Mouse (Mus musculus) left cerebral cortex, adult 8-10 months (tissue): ENCODE measurements around the gene Adra2c. TPM values are rescaled to one million over a fixed set of nuclear protein-coding genes. Genes with fewer than 3 reads are reported as not detected.

Experiments used
- DNase-seq, 2 experiments: peaks; one replicate each; pipeline ENCODE4 v3.0.0; 2022; ENCODE audit warnings: low spot score in 2 of 2
- total RNA-seq, 4 experiments: library from RNA; stranded (reverse); gene quantifications; 2 replicates each; pipeline ENCODE4 v1.2.4; 2022

Gene Adra2c
- total RNA-seq = 10 to 100 TPM; 22.2 to 26.8 (median 24.4) TPM

DNA sequence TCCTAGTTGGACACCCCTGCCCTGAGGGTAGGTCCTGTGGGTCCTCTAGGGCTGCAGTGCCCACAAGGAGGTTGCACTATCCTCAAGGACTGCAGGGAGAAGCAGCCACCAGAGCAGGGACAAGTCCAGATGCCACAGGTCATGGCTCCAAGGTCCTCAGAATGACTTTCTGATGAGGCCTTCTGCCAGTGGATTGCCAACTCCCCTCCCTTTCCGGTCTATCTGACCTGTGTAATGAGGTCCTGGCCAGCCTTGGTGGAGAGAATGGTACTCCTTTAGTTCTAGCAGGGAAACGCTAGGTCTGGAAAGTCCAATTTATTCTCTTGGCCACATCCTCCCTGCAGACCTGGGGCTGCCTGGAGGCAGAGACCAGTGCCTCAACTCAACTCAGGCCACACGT is at the start of gene Adra2c:
Gene Adra2c, plus strand, starts transcription at position 301 of the 400 bp plus-strand sequence.
- DNase-seq = no peak

DNA sequence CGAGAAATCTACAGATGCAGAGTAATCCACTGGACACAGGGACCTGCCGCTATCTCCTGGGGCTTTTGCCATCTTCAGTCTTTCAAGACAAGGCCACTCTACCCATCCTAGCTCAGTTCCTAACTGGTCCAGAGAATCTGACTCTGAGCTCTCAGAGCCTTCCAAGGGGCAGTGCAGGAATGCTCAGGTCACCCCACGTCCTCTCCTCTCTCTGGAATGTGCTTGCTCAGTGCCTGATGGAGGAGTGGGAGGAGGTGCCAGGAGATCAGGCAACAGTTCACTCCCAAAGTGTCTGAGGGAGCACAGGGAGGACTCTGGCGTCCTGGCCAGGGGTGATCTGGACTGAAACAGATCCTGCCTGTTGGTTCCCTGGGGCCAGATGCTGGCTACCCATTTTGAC is 45.0 kb upstream of the Adra2c start:
- no peak for DNase-seq

DNA sequence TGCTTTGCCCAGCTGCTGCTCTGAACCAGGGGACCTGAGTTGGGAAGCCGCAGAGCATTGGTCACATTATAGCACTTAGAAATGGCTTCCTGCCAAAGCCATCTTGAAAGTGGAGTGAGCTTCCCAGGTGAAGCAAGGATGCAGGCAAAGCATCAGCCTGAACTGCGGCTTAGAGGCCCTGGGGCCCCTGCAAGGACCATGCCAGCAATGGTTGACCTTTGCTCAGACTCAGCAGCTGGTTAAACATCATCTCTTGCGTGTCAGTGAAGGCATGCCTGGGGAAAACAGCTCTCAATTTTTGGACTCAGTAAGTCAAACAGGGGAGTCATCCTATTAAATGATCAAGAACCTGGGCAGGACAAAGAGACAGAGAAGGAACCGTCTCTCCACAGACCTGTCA is 40.4 kb upstream of the Adra2c start:
- no peak for DNase-seq

DNA sequence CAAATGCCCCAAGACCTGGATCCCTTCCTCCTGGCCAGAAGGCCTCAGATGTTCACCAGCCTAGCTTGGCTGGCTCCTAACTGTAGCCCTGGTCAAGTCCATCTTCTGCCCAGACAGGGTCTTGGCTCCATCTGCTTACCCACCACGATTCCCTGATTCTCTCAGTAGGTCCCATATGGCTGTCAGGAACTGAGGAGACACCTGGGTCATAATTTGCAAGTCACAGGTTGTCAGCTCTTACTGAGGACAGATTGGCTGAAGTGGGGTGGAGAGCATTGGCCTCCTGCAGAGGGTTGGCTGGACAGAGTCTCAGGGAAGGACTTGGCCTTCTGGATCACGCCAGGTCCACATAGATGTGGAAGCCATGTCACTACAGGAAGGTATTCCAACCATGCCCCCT is 39.5 kb upstream of the Adra2c start:
- DNase-seq = no peak

DNA sequence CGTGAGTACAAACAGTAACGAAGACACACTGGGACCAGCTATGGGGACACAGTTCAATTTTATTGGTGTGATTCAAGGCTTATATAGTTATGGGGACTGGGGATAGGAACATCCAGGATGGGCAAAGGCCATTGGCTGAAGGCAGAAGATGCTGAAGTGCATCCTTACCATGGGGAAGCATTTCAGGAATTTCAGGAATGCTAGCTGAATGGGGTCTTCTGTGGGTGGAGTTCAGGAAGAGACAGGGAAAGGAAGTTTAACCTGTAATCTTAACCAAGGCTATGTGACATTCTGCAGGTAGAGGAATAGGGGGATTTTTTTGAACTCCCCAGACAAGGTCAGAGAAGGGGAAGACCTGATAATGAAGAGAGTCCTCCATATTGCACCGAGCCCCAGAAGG is 36.6 kb upstream of the Adra2c start:
- no peak for DNase-seq

DNA sequence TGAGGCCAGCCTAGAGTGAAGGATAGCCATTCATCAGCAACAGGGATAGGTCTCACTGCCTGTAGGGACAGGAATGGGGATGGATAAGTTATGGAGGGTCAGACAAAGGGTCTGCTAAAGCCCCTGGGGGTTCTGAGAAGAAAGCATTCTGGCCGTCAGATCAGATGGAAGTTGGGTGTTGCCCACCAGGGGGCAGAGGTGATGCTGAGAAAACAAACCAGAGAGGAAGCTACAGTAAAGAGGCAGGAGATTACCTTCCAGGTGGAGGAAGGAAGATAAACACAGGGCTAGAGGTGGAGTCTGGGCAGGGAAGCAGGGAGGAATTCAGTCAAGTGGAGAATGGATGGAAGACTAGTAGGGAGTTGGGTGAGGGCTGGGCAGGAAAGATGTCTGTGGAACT is 33.9 kb upstream of the Adra2c start:
- DNase-seq = no peak

DNA sequence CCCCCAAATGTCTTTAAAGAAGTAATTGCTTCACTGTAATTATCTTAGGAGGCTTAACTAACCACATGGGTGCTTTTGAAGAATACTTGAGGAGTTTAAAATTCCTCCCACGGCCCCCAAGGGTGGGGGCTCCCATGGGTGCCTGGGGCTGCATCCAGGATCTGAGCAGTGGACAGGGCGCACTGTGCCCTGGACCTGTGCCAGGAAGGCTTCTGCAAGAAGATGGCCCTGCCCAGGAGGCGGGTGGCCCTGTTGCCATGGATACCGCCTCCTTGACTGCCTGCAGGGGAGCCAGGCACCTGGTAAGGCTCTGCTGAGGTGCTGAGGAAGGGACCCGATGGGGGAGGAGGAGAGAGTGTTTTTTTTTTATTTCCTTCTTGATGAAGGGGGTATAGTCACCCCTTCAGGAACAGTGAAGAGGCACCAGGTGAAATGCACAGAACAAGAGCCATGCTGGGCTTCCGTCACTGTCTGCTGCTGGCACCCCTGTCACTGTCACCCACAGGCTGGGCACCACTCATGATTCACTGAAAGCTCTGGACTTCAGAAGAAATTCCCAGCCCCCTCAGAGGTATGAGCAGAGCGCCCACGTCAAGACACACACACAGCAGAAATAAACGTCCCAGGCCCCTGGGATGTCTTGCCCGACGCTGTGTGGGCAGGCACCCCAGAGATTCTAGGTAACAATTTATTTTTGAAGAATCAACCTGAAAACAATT is 32.4 kb upstream of the Adra2c start:
- DNase-seq = peak; percentile 32 to 57

DNA sequence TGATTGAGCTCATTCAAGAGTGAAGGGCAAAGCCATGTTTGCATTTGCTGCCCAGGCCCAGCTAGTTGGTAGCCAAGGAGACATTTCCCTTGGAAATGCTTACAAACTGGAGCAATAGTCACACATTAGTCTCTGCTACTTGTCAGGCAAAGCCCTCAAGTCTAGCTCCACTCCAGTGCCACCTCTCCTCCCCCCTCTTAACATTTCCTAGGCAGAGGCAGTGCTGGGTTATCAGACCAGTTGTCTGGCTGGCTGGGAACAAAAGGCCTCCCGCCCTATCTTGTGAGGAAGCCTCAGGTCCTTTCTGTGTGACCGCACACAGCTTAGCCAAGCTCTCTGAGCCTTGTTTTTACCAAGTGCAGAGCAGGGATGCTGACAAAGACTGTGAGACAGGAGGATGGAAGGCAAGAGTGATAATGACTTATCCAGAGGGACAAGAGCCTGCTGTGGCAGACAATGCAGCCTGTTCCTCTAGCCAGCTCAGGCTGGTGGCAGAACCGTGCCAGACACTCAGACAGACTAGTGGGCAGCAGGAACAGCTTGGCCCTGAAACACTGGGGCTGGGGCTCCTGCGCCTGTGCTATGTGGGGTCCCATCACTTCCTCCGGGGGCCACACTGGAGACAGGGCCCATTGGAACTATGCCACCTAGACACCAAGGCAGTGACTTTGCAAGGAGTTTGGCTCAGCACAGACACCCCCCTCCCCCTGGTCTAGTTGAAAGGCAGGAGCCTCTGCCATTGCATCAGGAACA is 23.0 kb upstream of the Adra2c start:
- no peak for DNase-seq

DNA sequence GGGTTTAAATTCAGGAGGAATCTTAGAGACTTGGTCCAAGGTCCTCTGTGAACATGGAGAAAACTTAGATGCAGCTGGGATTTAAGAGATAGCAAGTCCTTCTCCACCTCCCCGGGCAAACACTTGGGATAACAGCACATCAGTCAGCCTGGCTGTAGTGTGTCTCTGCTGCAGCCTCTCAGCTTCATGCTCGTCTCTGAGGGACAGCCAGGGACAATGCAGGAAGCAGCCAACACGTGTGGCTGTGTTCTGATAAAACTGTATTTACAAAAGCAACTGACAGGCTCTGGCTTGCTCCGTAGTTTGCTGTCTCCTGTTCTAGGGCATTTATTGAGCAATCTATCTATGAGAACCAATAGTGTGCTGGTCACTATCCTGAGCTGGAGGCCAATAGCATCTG is 14.4 kb upstream of the Adra2c start:
- DNase-seq = no peak

DNA sequence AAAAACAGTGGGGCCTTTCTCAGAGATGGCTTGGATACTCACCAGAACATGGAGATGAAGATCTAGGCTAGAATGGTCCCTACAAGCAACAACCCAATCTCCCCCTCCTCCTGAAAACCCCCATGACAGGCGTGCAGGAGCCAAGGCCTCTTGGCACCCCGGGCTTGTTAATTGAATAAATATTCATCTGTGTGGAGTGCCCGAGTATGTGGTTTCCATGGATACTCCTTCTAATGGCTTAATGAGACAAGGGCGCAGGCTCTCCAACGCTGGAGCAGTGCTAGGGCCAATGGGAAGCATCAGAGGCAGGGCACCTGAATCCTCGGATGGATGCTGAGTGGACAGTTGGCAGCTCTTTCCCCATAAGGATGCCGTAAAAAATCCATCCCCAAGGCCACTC is 10.6 kb upstream of the Adra2c start:
- DNase-seq = no peak

DNA sequence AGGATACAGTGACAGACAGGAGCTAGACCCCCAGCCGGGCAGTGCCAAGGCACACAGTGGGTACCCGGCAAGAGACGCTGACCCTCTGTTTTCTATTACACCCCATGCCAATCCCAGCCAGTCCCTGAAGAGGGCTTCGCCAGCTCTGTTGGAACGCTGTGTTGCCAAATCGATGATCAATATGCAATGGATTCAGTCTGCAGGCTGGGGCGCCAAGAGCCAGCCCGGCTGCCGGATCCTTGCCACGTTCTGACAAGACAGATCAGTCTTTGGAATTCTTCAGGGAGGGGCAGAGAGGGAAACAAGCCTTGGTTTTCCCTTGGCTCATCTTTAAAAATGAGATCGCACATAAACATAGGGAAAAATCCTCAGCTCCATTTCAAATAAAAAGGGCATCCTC is 2.8 kb upstream of the Adra2c start:
- DNase-seq = no peak

DNA sequence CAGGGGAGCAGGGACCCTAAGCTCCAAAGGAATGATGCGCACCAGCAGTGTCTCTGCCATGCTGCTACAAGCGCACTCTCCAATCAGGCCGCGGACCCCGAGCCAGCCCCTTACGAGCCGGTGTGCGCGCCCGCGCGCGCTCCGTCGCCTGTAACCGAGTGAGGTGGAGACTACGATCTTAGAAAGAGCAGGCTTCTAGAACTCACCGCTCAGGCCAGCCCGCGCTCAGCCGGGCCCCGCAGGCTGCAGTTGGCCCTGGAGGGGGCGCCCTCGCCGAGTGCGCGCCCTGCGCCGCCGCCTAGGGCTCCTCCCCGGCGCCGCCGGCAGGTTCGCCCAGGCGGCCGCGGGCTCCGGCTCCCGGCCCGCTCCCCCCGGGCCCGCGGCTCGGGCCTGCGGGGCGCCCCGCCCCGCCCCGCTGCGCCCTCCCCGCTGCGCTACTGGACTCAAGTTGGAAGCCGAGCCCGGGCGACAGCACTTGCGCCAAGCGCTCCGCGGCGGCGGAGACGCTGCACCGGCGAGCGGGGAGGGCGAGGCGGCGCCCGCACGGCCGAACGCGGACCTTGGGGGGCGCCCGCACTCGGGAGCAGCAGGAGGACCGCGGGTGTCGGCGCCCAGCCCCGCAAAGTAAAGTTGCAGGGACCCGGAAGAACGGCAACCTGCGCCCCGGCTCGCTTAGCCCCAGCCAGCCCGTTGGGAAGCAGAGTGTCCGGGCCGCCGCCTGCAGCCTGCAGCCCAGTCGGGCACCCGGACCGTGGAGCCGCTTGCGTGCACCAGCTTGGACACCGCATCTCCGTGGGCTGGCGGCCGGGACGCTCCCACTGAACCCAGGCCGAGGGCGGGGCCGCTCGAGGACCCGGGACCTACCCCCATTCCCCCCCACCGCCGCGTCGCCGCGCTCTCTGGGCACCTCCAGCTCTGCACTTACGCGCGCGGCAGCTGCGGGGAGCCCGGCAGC is 899 bp downstream of the Adra2c start:
- peak; percentile 48 to 56 for DNase-seq

DNA sequence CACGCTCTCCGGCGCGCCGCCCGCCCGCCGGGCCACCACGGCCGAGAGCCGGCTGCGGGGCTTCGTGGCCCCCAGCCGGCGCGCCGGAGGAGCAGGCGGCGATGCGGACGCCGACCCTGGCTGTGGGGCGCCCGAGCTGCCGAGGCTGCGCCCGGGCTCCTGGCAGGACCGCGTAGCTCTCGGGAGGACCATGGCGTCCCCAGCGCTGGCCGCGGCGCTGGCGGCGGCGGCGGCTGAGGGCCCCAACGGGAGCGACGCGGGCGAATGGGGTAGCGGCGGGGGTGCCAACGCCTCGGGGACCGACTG is 1.5 kb downstream of the Adra2c start:
- no peak for DNase-seq

DNA sequence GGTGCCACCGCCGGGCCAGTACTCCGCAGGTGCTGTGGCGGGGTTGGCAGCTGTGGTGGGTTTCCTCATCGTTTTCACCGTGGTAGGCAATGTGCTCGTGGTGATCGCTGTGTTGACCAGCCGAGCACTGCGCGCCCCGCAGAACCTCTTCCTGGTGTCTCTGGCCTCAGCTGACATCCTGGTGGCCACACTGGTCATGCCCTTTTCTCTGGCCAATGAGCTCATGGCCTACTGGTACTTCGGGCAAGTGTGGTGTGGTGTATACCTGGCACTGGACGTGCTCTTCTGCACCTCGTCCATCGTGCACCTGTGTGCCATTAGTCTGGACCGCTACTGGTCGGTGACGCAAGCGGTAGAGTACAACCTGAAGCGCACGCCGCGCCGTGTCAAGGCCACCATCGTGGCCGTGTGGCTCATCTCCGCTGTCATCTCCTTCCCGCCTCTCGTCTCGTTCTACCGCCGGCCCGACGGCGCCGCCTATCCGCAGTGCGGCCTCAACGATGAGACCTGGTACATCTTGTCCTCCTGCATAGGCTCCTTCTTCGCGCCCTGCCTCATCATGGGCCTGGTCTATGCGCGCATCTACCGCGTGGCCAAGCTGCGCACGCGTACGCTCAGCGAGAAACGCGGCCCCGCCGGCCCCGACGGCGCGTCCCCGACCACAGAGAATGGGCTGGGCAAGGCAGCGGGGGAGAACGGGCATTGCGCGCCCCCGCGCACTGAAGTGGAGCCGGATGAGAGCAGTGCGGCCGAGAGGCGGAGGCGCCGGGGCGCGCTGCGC is 2.1 kb downstream of the Adra2c start:
- DNase-seq = peak; percentile 34 to 42

DNA sequence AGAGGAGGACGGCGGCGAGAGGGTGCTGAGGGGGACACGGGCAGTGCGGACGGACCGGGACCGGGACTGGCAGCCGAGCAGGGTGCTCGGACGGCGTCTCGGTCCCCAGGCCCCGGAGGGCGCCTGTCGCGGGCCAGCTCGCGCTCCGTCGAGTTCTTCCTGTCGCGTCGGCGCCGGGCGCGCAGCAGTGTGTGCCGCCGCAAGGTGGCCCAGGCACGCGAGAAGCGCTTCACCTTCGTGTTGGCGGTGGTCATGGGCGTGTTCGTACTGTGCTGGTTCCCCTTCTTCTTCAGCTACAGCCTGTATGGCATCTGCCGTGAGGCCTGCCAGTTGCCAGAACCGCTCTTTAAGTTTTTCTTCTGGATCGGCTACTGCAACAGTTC is 2.7 kb downstream of the Adra2c start:
- no peak for DNase-seq

DNA sequence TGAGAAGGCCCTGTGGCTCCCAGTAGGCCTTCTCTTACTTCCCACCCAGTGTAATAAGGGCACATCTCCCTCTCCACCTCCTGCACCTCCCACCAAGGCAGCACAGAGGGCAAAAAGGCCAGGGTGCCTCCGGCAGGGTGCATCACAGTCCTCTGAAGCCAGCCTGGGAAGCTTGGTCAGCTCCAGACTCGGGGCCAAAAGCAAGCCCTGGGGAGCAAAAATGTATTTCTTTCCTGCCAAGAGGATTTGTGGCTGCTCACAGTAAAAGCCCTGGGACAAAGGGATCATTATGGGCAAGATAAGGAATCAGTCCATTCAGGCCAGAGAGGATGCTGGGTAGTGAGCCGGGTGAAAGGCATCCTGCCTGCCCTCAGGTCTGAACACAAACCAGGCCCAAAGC is 7.2 kb downstream of the Adra2c start:
- DNase-seq = no peak

DNA sequence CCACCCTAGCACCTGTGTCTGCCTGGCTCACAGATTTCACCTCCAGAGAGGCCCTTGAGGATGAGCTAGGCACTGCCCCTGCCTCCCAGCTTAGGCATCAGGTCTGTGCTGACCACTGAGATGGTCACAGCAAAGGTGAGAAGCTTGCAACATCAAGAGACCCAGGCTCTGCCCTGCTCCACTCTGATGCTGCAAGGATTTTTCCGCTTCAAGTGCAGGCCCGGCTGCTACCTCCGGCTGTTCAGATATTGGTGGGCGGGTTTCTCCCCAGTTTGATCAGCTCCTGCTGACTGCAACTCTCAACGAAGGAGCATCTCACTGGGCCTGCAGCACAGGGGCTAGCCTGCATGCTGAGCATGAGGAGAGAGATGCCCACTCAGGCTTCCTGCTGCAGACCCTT is 8.1 kb downstream of the Adra2c start:
- DNase-seq = no peak

DNA sequence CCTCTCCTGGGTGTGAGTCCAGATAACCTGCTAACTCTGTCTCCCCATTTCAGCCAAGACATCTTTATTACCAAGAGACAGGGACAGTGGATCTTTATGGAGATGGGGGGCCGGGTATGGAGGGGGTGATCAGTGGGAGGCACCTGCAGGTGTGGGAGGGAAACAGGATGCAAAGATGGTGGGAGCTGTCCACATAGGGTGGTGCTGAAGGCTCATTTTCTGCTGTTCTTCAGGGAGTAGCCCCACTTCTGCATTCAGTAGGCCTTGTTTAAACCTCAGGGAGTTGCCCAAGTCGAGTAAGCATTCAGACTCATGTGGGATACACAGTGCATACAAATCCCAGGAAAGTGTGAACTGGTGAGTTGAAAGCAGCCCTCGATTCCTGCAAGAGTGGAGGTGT is 21.5 kb downstream of the Adra2c start:
- DNase-seq = no peak

DNA sequence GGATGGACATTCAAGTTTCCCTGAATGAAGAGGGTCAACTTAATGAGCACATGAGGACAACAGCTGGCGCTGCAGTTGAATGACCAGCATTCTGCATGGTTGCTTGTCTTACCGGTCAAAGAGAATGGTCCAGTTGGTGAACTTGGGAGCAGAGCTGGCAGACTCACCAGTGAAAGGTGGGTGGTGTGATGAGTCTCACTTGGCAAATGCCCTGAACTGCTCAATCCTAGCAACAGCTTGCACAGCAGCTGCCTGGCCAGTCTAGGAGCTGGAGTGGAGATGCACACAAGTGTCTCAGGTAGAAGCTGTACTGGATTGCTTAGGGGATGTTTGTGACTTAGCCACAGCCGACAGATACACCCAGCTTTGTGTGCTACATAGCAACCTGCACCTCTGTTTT is 26.1 kb downstream of the Adra2c start:
- DNase-seq = no peak

DNA sequence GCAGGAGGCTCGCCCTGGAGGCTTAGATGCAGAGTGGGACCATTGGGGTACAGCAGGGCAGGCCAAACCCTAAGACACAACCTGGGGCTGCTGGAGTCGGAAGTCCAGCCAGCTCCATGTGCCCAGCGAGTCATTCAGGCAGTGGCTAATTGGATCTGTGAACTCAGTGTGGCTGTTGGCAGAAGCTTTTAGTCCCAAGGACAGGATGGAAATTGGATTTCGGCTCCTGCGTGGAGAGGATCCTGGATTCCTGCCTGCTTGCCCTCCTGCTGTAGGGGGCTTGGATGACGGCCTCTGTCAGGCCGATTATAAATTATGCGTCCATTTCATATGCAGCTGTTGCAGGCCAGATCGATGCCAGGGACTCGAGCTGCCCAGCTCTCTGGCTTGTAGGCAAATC is 27.2 kb downstream of the Adra2c start:
- no peak for DNase-seq

DNA sequence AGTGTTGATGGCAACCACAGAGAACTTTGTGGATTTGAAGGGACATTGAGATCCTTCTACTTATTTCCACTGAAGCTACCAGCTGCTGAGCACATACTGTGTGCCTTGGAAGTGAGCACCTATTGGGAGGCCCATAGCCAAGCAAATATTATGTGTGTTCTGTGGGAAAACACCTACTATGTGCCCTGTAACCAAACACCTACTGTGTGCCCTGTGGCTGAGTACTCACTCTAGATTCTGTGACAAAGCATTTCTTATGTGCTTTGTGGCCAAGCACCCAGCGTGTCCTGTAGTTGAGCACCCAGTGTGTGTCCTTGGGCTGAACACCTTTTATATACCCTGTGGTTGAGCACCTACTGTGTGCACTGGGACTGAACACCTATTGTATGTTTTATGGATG is 28.6 kb downstream of the Adra2c start:
- no peak for DNase-seq
